Mouse (Mus musculus): ENCODE data around the gene Ccdc91.

Gene Ccdc91

GRCm38 (mm10) chr6:147475727-147476613 is at the start of gene Ccdc91:
Gene Ccdc91, plus strand, starts transcription at chr6:147475828.
- peak; percentile 94 for DNase-seq

- DNase-seq: no peak
These were observed 48.6 kb upstream of the Ccdc91 start for GRCm38 (mm10) chr6:147426927-147427487.

GRCm38 (mm10) chr6:147455775-147456174 is 19.9 kb upstream of the Ccdc91 start:
- peak; percentile 71 for DNase-seq

GRCm38 (mm10) chr6:147458637-147459301 is 16.9 kb upstream of the Ccdc91 start:
- DNase-seq: no peak

- no peak for DNase-seq
These were observed 5.6 kb upstream of the Ccdc91 start for GRCm38 (mm10) chr6:147470016-147470415.

GRCm38 (mm10) chr6:147481141-147481540 is 5.5 kb downstream of the Ccdc91 start:
- peak; percentile 26 for DNase-seq

GRCm38 (mm10) chr6:147490120-147490519 is 14.5 kb downstream of the Ccdc91 start:
- DNase-seq: no peak

GRCm38 (mm10) chr6:147492551-147492950 is 16.9 kb downstream of the Ccdc91 start:
- no peak for DNase-seq

- DNase-seq: no peak
These were observed 25.8 kb downstream of the Ccdc91 start for GRCm38 (mm10) chr6:147501439-147501838.

GRCm38 (mm10) chr6:147506074-147506473 is 30.4 kb downstream of the Ccdc91 start:
- peak; percentile 21 for DNase-seq

- DNase-seq: no peak
These were observed 30.9 kb downstream of the Ccdc91 start for GRCm38 (mm10) chr6:147506496-147506895.

- no peak for DNase-seq
These were observed 31.6 kb downstream of the Ccdc91 start for GRCm38 (mm10) chr6:147507186-147507585.

- DNase-seq: no peak
These were observed 34.9 kb downstream of the Ccdc91 start for GRCm38 (mm10) chr6:147510516-147510915.

GRCm38 (mm10) chr6:147517909-147518308 is 42.3 kb downstream of the Ccdc91 start:
- no peak for DNase-seq

- no peak for DNase-seq
These were observed 49.6 kb downstream of the Ccdc91 start for GRCm38 (mm10) chr6:147525236-147525635.

GRCm38 (mm10) chr6:147534971-147535370 is 59.3 kb downstream of the Ccdc91 start:
- DNase-seq: no peak

- DNase-seq: no peak
These were observed 62.6 kb downstream of the Ccdc91 start for GRCm38 (mm10) chr6:147538236-147538635.

- peak; percentile 3 for DNase-seq
These were observed 63.5 kb downstream of the Ccdc91 start for GRCm38 (mm10) chr6:147539056-147539600.

- DNase-seq: no peak
These were observed 65.3 kb downstream of the Ccdc91 start for GRCm38 (mm10) chr6:147540942-147541341.

- DNase-seq: no peak
These were observed 80.0 kb downstream of the Ccdc91 start for GRCm38 (mm10) chr6:147555591-147555990.

- DNase-seq: no peak
These were observed 83.7 kb downstream of the Ccdc91 start for GRCm38 (mm10) chr6:147559316-147559715.

GRCm38 (mm10) chr6:147560436-147560835 is 84.8 kb downstream of the Ccdc91 start:
- peak; percentile 14 for DNase-seq

GRCm38 (mm10) chr6:147569246-147569645 is 93.6 kb downstream of the Ccdc91 start:
- DNase-seq: peak; percentile 80

Measured in lung, postnatal 36 days (tissue).